Mouse (Mus musculus): Measurements from ENCODE around the gene Glt1d1. TPM values are rescaled to one million over a fixed set of nuclear protein-coding genes. Genes with fewer than 3 reads are reported as not detected.

The Glt1d1 gene
- polyA plus RNA-seq, 1 experiment from 2014 or later: 0.40 TPM

- H3K27me3 ChIP-seq (ENCODE audit: control insufficient read depth, insufficient read depth, low read length): no peaks in the 10 kb centered on the region
- 62% methylated on average over 4 of the region's 4 CpGs for WGBS
- H3K27ac ChIP-seq (replicated peaks): no peak overlapping the region
- no peak for ATAC-seq (ENCODE audit: low FRiP score, low TSS enrichment)
- no peaks in the 10 kb centered on the region for H3K36me3 ChIP-seq (ENCODE audit: control insufficient read depth, insufficient read depth, low read length)
- no peaks in the 10 kb centered on the region for H3K4me1 ChIP-seq (replicated peaks; ENCODE audit: control insufficient read depth, insufficient read depth)
- H3K9ac ChIP-seq (ENCODE audit: low read length): no peak overlapping the region
- no peak for DNase-seq (ENCODE audit: low spot score)
- H3K4me2 ChIP-seq (replicated peaks; ENCODE audit: low read depth): no peak overlapping the region
- TF ChIP-seq CTCF (IDR thresholded peaks at IDR 0.05; ENCODE audit: low read depth) (no peak), EP300 (optimal IDR thresholded peaks at IDR 0.05) (no peak)
- H3K4me3 ChIP-seq (ENCODE audit: low read depth, low read length): no peak overlapping the region
- H3K9me3 ChIP-seq (ENCODE audit: control insufficient read depth, low read length): no peaks in the 10 kb centered on the region
These were observed 63.8 kb downstream of the Glt1d1 start for GRCm38 (mm10) chr5:127695898-127696297.

- DNase-seq (ENCODE audit: low spot score) (no peak), ATAC-seq (ENCODE audit: low FRiP score, low TSS enrichment) (no peak)
- Histone ChIP-seq H3K9ac (ENCODE audit: low read length) (no peak overlapping the region), H3K4me1 (replicated peaks; ENCODE audit: control insufficient read depth, insufficient read depth) (no peaks in the 10 kb centered on the region), H3K36me3 (ENCODE audit: control insufficient read depth, insufficient read depth, low read length) (no peaks in the 10 kb centered on the region), H3K4me2 (replicated peaks; ENCODE audit: low read depth) (no peak overlapping the region), H3K27ac (replicated peaks) (no peak overlapping the region), H3K9me3 (ENCODE audit: control insufficient read depth, low read length) (no peaks in the 10 kb centered on the region), H3K4me3 (ENCODE audit: low read depth, low read length) (no peak overlapping the region), H3K27me3 (ENCODE audit: control insufficient read depth, insufficient read depth, low read length) (no peaks in the 10 kb centered on the region)
- no peak for TF ChIP-seq CTCF (IDR thresholded peaks at IDR 0.05; ENCODE audit: low read depth)
- TF ChIP-seq EP300 (optimal IDR thresholded peaks at IDR 0.05): no peak
- 90% methylated on average over 4 of the region's 4 CpGs for WGBS
These were observed 64.5 kb downstream of the Glt1d1 start for GRCm38 (mm10) chr5:127696602-127697001.

DNA sequence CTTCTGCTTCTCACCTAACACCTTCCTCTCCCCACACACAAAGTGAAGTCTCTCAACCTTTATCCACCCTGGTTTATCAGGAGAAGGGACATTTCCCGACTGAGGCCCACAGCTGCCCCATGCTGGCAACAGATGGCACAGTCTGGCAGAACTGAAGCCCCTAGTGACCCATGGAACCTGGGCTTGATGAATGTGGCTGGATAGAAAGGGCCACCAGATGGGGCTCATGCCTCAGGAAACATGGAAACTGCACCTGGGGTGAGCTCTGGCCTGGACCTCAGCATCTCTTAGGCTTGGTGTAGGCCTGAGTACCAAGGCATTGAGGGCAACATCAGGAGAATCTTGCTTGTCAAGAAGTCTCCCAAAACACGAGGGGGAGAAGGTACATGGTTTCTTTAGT lies 66.5 kb downstream of the Glt1d1 start:
- no peak for ATAC-seq (ENCODE audit: low FRiP score, low TSS enrichment)
- TF ChIP-seq EP300 (optimal IDR thresholded peaks at IDR 0.05) (no peak), CTCF (IDR thresholded peaks at IDR 0.05; ENCODE audit: low read depth) (no peak)
- DNase-seq (ENCODE audit: low spot score): no peak
- H3K9me3 ChIP-seq (ENCODE audit: control insufficient read depth, low read length): no peaks in the 10 kb centered on the region
- H3K9ac ChIP-seq (ENCODE audit: low read length): no peak overlapping the region
- no peaks in the 10 kb centered on the region for H3K4me1 ChIP-seq (replicated peaks; ENCODE audit: control insufficient read depth, insufficient read depth)
- no peak overlapping the region for H3K4me3 ChIP-seq (ENCODE audit: low read depth, low read length)
- no peak overlapping the region for H3K27ac ChIP-seq (replicated peaks)
- no peaks in the 10 kb centered on the region for H3K27me3 ChIP-seq (ENCODE audit: control insufficient read depth, insufficient read depth, low read length)
- 57% methylated on average over 2 of the region's 2 CpGs for WGBS
- no peak overlapping the region for H3K4me2 ChIP-seq (replicated peaks; ENCODE audit: low read depth)
- no peaks in the 10 kb centered on the region for H3K36me3 ChIP-seq (ENCODE audit: control insufficient read depth, insufficient read depth, low read length)

- Histone ChIP-seq H3K27ac (replicated peaks) (no peak overlapping the region), H3K9me3 (ENCODE audit: control insufficient read depth, low read length) (no peaks in the 10 kb centered on the region), H3K4me1 (replicated peaks; ENCODE audit: control insufficient read depth, insufficient read depth) (no peaks in the 10 kb centered on the region), H3K9ac (ENCODE audit: low read length) (no peak overlapping the region), H3K36me3 (ENCODE audit: control insufficient read depth, insufficient read depth, low read length) (no peaks in the 10 kb centered on the region), H3K4me3 (ENCODE audit: low read depth, low read length) (no peak overlapping the region), H3K4me2 (replicated peaks; ENCODE audit: low read depth) (no peak overlapping the region), H3K27me3 (ENCODE audit: control insufficient read depth, insufficient read depth, low read length) (no peaks in the 10 kb centered on the region)
- no peak for TF ChIP-seq EP300 (optimal IDR thresholded peaks at IDR 0.05)
- TF ChIP-seq CTCF (IDR thresholded peaks at IDR 0.05; ENCODE audit: low read depth): no peak
- ATAC-seq (ENCODE audit: low FRiP score, low TSS enrichment) (no peak), DNase-seq (ENCODE audit: low spot score) (no peak)
- 80% methylated on average over 5 of the region's 5 CpGs for WGBS
These were observed 67.6 kb downstream of the Glt1d1 start for GRCm38 (mm10) chr5:127699679-127700078.

DNA sequence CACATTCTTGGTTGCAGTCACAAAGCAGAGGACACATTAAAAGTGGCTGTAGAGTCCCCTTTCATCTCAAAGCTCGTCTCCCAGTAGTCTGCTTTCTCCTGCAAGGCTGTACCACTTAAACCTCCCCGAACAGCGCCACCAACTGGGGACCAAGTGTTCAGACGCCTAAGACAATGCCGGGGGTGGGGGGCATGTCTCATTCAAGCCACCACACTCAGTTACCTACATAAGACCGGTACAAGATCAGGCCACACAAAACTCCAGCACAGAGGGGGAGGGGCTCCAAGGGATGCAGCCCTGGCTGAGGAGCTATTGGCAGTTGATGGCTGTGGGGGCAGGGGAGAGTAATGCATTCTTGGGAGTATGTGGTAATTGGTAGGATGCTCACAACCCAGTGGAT lies 68.1 kb downstream of the Glt1d1 start:
- 73% methylated on average over 6 of the region's 6 CpGs for WGBS
- no peak overlapping the region for H3K9ac ChIP-seq (ENCODE audit: low read length)
- no peak for ATAC-seq (ENCODE audit: low FRiP score, low TSS enrichment)

GRCm38 (mm10) chr5:127703609-127704180 lies 71.6 kb downstream of the Glt1d1 start:
- WGBS: 68% methylated on average over 9 of the region's 9 CpGs
- Histone ChIP-seq H3K27me3 (ENCODE audit: control insufficient read depth, insufficient read depth, low read length) (no peaks in the 10 kb centered on the region), H3K4me2 (replicated peaks; ENCODE audit: low read depth) (no peak overlapping the region), H3K4me1 (replicated peaks; ENCODE audit: control insufficient read depth, insufficient read depth) (no peaks in the 10 kb centered on the region), H3K9me3 (ENCODE audit: control insufficient read depth, low read length) (no peaks in the 10 kb centered on the region), H3K36me3 (ENCODE audit: control insufficient read depth, insufficient read depth, low read length) (no peaks in the 10 kb centered on the region), H3K27ac (replicated peaks) (no peak overlapping the region), H3K9ac (ENCODE audit: low read length) (no peak overlapping the region), H3K4me3 (ENCODE audit: low read depth, low read length) (no peak overlapping the region)
- ATAC-seq (ENCODE audit: low FRiP score, low TSS enrichment): no peak
- DNase-seq (ENCODE audit: low spot score): no peak
- TF ChIP-seq CTCF (IDR thresholded peaks at IDR 0.05; ENCODE audit: low read depth) (no peak), EP300 (optimal IDR thresholded peaks at IDR 0.05) (no peak)

More for the DNA sequence above, 68.1 kb downstream of the Glt1d1 start:
- Histone ChIP-seq H3K27ac (replicated peaks) (no peak overlapping the region), H3K27me3 (ENCODE audit: control insufficient read depth, insufficient read depth, low read length) (no peaks in the 10 kb centered on the region), H3K9me3 (ENCODE audit: control insufficient read depth, low read length) (no peaks in the 10 kb centered on the region), H3K4me3 (ENCODE audit: low read depth, low read length) (no peak overlapping the region), H3K36me3 (ENCODE audit: control insufficient read depth, insufficient read depth, low read length) (no peaks in the 10 kb centered on the region), H3K4me1 (replicated peaks; ENCODE audit: control insufficient read depth, insufficient read depth) (no peaks in the 10 kb centered on the region), H3K4me2 (replicated peaks; ENCODE audit: low read depth) (no peak overlapping the region)
- no peak for TF ChIP-seq EP300 (optimal IDR thresholded peaks at IDR 0.05)
- DNase-seq (ENCODE audit: low spot score): no peak
